Mouse (Mus musculus) brain, embryonic 18.5 days (tissue): ENCODE measurements around the gene Gm20388.
"Not testable (repeated sequence)": the region's sequence is repeated elsewhere in the genome, so short reads cannot be mapped to it uniquely, and the experiment has no call there.

ENCODE experiments used
- DNase-seq: peaks from one replicate; pipeline ENCODE4 v3.0.0-alpha.2; 2012; ENCODE audit warnings: low read depth, low spot score

Gm20388 gene

GRCm38 (mm10) chr8:124169749-124170148, 4259.1 kb downstream of the Gm20388 start:
- DNase-seq: no peak

DNA sequence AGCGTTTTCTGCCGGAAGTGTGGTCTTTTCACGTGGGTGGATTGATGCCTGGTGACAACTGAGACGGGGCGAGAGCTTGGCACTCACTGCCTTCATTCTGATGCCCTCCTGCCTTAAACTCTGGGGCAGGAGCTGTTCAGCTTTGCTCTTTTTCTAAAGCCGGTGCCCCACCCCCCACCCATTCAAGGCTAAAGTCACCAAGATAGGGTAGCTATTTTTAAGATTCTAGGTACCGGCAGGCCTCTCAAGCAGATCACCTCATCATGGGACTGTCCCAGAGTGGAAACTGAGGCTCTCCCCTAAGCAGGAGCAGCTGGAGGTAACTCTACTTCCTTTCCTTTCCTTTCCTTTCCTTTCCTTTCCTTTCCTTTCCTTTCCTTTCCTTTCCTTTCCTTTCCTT, 4260.0 kb downstream of the Gm20388 start:
- DNase-seq: no peak

DNA sequence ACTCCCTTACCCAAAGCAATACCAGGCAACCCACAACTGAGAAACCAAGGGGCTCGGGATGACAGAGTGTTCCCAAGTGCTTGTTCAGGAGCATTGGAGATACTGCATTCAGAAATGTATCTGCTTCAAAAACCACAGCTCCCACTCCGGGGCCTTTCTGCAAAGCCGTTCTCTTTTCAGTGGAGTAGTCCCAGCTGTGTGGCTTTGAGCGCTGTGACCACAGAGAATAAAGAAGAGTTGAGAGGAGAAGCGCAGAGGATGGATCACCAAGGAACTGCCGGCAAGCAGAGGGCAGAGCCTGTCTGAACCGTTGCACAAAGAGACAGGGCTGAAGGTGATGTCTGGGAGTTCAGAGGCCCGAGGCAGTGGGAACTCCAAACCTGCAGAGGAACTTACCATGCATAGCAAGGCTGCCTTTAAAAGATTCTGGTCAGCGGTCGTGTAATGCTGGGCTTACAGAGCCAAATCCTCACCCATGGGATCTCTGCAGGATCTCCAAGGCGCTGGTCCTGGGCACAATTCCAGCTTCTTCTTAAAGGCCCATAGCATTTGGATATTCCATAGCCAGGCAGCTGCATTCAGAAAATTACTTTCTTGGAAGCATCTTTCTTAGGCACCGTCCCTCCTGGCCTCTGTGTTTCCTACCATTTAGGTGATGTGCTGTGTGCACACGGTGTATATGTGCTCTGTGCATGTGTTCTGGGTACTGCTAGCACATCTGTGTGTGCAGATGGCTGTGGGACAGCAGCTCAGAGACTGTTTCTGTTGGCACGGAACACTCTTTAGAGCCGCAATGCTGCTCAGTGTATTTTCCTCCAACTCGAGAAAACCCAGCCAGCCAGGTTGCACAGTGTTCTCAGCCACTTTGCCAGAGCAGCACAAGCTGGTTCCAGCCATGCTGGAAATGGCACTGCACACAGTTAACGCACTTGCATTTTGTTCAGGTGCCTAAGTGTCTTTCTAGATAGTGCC, 4261.2 kb downstream of the Gm20388 start:
- DNase-seq: no peak

DNA sequence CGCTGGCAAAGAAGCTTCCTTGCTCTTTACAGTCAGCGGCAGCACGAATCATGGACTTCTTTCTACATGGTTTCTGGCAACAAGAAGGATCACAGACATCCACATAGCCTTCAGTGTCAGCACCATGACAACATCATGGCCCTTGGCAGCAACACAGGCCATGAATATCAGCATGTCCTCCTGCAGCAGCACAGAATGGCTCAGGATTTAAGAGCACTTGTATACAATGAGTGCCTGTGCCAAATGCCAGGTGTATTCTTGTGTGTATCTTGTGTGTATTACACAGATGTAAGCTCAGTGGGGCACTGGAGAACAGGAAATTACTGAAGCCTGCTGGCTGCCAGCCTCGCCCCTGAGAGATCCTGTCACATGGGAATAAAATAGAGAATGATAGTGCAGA, 4263.0 kb downstream of the Gm20388 start:
- DNase-seq: no peak

DNA sequence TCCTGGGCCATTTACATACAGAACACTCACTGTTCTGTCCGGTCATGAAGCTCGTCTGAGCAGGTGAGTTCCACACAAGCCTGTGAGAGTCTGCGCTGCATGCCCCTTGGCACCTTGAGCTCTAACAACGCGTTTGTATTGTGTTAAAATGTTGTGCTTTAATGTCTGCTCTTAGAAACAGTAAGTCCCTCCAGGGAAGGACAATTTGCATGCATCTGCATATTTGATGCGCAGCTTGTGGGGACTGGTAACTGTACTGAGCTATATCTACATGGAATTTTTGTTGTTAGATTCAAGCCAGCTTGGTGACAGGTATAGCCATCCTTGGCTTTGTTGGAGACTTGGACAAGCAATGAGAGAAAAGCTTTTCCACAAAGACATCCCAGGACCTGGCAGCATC, 4265.5 kb downstream of the Gm20388 start:
- DNase-seq: no peak

GRCm38 (mm10) chr8:124177092-124177491, 4266.5 kb downstream of the Gm20388 start:
- DNase-seq: not testable (repeated sequence)

- no peak for DNase-seq
Observed at GRCm38 (mm10) chr8:124180681-124181445, 4270.2 kb downstream of the Gm20388 start.

- DNase-seq: no peak
Observed at GRCm38 (mm10) chr8:124181751-124182150, 4271.1 kb downstream of the Gm20388 start.

DNA sequence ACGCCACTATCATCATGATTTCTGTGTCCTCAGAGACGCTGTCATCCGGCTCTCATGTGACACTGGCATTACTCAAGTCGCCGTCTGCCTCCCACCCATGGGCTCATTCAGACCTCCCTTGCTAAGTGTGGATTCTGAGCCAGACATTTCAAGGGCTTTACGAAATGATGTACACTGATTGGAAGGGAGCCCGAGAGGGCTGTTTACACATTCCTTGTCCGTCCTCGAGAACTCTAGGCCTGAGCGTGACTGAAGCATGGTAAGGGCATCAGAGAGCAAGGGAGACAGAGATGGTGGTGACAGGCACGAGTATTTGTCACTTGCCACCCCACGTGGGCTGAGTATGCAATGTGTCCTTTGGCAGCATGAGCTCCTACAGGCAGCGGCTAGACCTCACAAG, 4271.6 kb downstream of the Gm20388 start:
- DNase-seq: no peak

DNA sequence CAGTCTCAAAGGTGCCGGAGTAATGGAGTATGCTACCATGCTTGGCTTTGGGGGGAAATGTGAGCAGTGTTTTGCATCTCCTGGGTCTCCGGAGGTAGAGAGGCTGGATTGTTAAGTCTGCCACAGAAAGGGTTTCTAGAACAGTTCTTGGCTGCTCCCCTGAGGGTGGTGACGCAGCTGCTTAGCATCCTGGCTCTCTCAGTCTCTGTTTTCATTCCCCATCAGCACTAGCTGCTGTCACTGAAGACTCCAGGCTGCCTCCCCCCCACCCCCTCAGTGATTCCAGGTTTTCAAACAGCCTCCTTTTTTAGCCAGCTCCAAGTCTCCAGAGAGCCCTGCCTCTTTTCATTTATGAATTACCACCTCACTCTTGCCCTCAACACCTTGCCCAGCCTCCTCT, 4273.4 kb downstream of the Gm20388 start:
- DNase-seq: no peak

DNA sequence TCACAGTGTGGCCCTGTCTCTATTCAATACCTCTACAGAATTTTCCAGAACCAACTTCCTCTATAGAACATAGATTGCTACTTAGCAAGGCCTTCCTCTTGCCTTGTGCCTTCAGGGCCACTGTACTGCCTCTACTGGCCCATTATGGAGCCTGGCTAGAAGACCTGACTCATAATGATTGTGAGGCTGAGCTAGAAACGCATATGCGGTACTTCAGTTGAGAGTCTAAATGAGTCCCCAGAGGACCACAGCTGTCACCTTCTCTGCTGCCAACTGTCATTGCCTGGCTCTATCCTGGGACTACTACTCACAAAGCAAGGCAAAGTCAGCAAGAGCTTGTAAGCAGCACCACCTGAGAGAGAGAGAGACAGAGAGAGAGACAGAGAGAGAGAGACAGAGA, 4273.9 kb downstream of the Gm20388 start:
- no peak for DNase-seq

DNA sequence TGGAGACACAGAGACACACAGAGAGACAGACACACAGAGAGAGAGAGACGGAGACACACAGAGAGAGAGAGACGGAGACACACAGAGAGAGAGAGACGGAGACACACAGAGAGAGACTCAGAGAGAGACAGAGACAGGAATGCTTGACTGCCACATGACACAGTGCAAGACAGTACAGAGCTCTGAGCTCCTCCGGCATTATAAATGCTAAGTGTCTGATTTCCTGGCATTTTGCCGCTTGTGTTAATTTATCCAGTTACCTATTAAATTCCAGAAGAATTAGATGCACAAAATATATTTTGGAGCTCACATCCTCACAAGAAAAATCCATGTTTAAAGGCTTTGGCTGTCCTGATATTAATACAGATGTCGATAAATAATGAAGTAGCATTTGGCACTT, 4274.4 kb downstream of the Gm20388 start:
- DNase-seq: no peak

- DNase-seq: no peak
Observed at GRCm38 (mm10) chr8:124190388-124190787, 4279.7 kb downstream of the Gm20388 start.

DNA sequence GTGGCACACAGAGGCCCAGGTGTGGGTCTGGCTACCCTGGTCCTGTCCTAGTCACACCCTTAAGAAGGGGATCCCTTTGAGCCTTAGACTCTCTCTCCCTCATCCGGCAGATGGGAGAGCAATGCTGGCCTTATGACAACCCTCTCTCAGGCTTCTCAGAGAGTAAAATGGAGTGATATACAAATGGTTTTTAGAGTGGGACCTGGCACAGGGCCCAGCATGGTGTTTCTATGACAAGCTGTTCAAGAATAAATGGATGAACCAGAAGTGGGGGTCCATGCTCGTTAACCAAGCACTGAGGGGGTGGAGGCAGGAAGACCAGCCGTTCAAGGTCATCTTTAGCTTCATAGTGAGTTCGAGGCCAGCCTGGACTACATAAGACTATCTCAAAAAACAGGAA, 4281.6 kb downstream of the Gm20388 start:
- no peak for DNase-seq

GRCm38 (mm10) chr8:124192976-124193375, 4282.3 kb downstream of the Gm20388 start:
- no peak for DNase-seq

DNA sequence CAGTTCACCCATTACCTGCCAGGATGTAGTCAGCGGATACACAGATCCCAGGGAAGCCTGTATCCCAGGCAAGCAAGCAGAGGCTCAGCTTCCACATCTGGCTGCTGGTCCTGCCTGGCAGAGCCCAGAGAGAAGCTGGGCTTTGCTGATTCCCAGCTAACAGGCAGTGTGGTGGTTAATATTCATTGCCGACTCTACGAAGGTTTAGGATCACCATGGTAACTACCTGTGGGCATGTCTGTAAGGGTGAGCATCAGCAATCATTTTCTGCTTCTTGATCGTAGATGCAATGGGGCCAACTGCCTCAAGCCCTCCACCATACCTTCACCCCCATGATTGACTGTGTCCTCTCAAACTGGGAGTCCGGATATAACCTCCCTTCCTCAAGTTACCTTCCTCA, 4283.4 kb downstream of the Gm20388 start:
- DNase-seq: no peak

DNA sequence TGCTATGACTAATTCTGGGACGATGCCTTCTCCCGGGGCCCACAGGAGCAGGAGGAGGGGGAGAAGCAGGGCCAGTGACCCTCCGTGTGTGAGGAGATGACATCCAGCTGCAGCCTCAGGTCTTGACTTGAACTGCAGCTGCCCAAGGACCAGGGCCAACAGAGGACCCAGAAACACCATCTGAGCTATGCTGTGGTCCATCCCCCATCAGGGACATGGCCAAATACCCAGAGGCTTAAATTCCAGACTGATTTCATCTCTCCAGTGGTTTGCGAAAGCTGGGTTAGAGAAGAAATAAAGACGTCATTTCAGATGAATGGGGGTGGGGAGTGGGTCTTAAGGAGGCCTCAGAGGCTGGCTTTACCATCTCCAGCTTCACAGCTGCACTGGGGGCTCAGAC, 4285.6 kb downstream of the Gm20388 start:
- no peak for DNase-seq

GRCm38 (mm10) chr8:124196797-124197196, 4286.2 kb downstream of the Gm20388 start:
- no peak for DNase-seq

DNA sequence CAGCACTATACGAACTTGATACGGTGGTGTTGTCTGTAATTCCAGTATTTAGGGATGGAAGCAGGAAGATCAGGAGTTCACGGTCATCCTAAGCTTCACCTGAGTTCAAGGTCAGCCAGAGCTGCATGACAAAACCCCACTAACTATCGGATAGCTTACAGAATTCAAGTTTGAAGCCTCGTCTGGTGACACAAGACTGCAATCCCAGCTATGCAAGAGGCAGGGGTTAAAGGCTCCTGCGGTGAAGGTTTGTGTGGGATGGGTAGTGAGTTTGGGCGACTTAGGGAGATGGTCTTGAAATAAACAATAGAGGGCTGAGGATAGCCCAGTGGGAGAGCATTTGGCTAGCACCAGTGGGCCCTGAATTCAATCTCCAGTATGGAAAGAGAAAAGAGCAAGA, 4287.6 kb downstream of the Gm20388 start:
- no peak for DNase-seq

GRCm38 (mm10) chr8:124200400-124200799, 4289.8 kb downstream of the Gm20388 start:
- DNase-seq: no peak

DNA sequence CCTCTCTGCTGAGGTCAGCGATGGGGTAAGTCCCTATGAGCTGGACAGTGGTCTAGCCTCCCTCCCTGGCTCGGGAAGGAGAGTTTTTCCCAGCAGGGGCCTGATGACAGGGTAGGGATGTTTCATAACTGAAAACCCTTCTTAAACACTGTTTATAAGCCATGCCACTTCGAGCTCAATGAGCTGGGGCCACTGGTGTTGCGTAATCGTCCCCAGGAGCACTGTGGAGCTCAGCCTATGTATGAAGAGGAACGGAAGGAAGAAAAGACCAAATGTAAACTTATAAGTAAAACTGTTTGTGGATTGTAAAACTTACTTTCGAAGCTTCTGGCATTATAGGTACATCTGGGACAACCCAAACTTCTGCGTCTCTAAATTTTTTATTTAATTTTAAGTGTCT, 4291.1 kb downstream of the Gm20388 start:
- DNase-seq: no peak

DNA sequence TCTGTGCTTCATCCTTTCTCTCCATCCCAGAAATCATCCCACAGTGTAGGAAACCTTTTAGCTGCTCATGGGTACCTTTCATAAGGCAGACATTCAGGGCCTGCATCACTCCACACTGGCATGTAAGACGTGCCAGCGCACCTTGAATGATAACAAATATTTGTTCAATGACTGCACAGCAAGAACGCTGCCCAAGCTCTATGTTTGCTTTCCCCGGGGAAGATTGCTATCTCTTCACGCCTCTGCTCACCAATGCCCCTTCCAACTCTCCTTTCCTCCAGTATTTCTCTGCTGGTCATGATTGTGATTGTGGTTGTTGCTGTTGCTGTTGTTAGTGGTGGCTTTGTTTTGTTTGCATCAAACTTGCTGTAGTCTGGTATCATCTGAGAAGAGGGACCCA, 4292.3 kb downstream of the Gm20388 start:
- DNase-seq: no peak
